Mouse (Mus musculus): Measurements from ENCODE around the gene Aagab. TPM values are rescaled to one million over a fixed set of nuclear protein-coding genes. Genes with fewer than 3 reads are reported as not detected.

Gene Aagab
- polyA plus RNA-seq, 1 experiment from 2014 or later: 27.5 TPM

GRCm38 (mm10) chr9:63650905-63651304 lies 48.4 kb downstream of the Aagab start:
- no peak overlapping the region for H3K4me2 ChIP-seq
- H3K9ac ChIP-seq: no peak overlapping the region
- H3K4me3 ChIP-seq: no peak overlapping the region
- H3K4me1 ChIP-seq: peaks cover 55% of the 10 kb centered on the region
- no peaks in the 10 kb centered on the region for H3K27me3 ChIP-seq
- peak overlapping the region; percentile 39 for H3K27ac ChIP-seq
- WGBS: 69% methylated on average over 14 of the region's 14 CpGs
- H3K36me3 ChIP-seq: peaks cover 39% of the 10 kb centered on the region
- H3K9me3 ChIP-seq: no peaks in the 10 kb centered on the region
- no peak for ATAC-seq (ENCODE audit: borderline replicate concordance, extremely low read depth, low FRiP score, low TSS enrichment)

GRCm38 (mm10) chr9:63651594-63651993 lies 49.1 kb downstream of the Aagab start:
- ATAC-seq (ENCODE audit: borderline replicate concordance, extremely low read depth, low FRiP score, low TSS enrichment): no peak
- peaks cover 62% of the 10 kb centered on the region for H3K4me1 ChIP-seq
- H3K4me3 ChIP-seq: no peak overlapping the region
- no peak overlapping the region for H3K9ac ChIP-seq
- 41% methylated on average over 11 of the region's 11 CpGs for WGBS
- H3K9me3 ChIP-seq: no peaks in the 10 kb centered on the region
- H3K4me2 ChIP-seq: no peak overlapping the region
- H3K36me3 ChIP-seq: peaks cover 39% of the 10 kb centered on the region
- no peaks in the 10 kb centered on the region for H3K27me3 ChIP-seq
- peak overlapping the region; percentile 39 for H3K27ac ChIP-seq

- Histone ChIP-seq H3K27ac (peak overlapping the region; percentile 50), H3K27me3 (no peaks in the 10 kb centered on the region), H3K9ac (no peak overlapping the region), H3K36me3 (peaks cover 35% of the 10 kb centered on the region), H3K9me3 (no peaks in the 10 kb centered on the region), H3K4me2 (no peak overlapping the region), H3K4me1 (peaks cover 75% of the 10 kb centered on the region), H3K4me3 (no peak overlapping the region)
- ATAC-seq (ENCODE audit: borderline replicate concordance, extremely low read depth, low FRiP score, low TSS enrichment): no peak; the same call in 1 of the 2 replicates
- 41% methylated on average over 7 of the region's 7 CpGs for WGBS
Measured at GRCm38 (mm10) chr9:63653666-63654065, 51.2 kb downstream of the Aagab start.

- no peak for ATAC-seq (ENCODE audit: borderline replicate concordance, extremely low read depth, low FRiP score, low TSS enrichment)
- 86% methylated on average over 8 of the region's 8 CpGs for WGBS
- H3K27ac ChIP-seq: no peak overlapping the region
- no peaks in the 10 kb centered on the region for H3K9me3 ChIP-seq
- H3K36me3 ChIP-seq: peaks cover 26% of the 10 kb centered on the region
- no peak overlapping the region for H3K4me3 ChIP-seq
- no peaks in the 10 kb centered on the region for H3K27me3 ChIP-seq
- no peak overlapping the region for H3K9ac ChIP-seq
- no peak overlapping the region for H3K4me2 ChIP-seq
- H3K4me1 ChIP-seq: peaks cover 82% of the 10 kb centered on the region
Measured at GRCm38 (mm10) chr9:63654575-63654974, 52.1 kb downstream of the Aagab start.

- no peak overlapping the region for H3K27ac ChIP-seq
- ATAC-seq (ENCODE audit: borderline replicate concordance, extremely low read depth, low FRiP score, low TSS enrichment): no peak
- WGBS: 43% methylated on average over 1 of the region's 1 CpGs
- no peak overlapping the region for H3K4me2 ChIP-seq
- no peak overlapping the region for H3K4me3 ChIP-seq
- H3K9ac ChIP-seq: no peak overlapping the region
- peaks cover 21% of the 10 kb centered on the region for H3K36me3 ChIP-seq
- H3K4me1 ChIP-seq: peaks cover 82% of the 10 kb centered on the region
- no peaks in the 10 kb centered on the region for H3K27me3 ChIP-seq
- no peaks in the 10 kb centered on the region for H3K9me3 ChIP-seq
Measured at GRCm38 (mm10) chr9:63655092-63655491, 52.6 kb downstream of the Aagab start.

GRCm38 (mm10) chr9:63657167-63657566 lies 54.7 kb downstream of the Aagab start:
- no peak overlapping the region for H3K9ac ChIP-seq
- ATAC-seq (ENCODE audit: borderline replicate concordance, extremely low read depth, low FRiP score, low TSS enrichment): no peak
- WGBS: 19% methylated on average over 4 of the region's 4 CpGs
- H3K27ac ChIP-seq: peak overlapping the region; percentile 51; the same call in 1 of the 2 replicates
- no peak overlapping the region for H3K4me2 ChIP-seq
- H3K27me3 ChIP-seq: no peaks in the 10 kb centered on the region
- H3K4me3 ChIP-seq: no peak overlapping the region
- peaks cover 64% of the 10 kb centered on the region for H3K4me1 ChIP-seq
- no peaks in the 10 kb centered on the region for H3K9me3 ChIP-seq
- H3K36me3 ChIP-seq: peaks cover 24% of the 10 kb centered on the region

- 88% methylated on average over 9 of the region's 9 CpGs for WGBS
- peaks cover 57% of the 10 kb centered on the region for H3K4me1 ChIP-seq
- ATAC-seq (ENCODE audit: borderline replicate concordance, extremely low read depth, low FRiP score, low TSS enrichment): no peak
Measured at GRCm38 (mm10) chr9:63658436-63658835, 56.0 kb downstream of the Aagab start.

GRCm38 (mm10) chr9:63658970-63659371 lies 56.5 kb downstream of the Aagab start:
- WGBS: 71% methylated on average over 5 of the region's 5 CpGs
- peaks cover 22% of the 10 kb centered on the region; the same call in 1 of the 2 replicates for H3K36me3 ChIP-seq
- H3K4me3 ChIP-seq: no peak overlapping the region
- peaks cover 55% of the 10 kb centered on the region for H3K4me1 ChIP-seq
- H3K9me3 ChIP-seq: no peaks in the 10 kb centered on the region
- no peak overlapping the region for H3K27ac ChIP-seq
- no peaks in the 10 kb centered on the region for H3K27me3 ChIP-seq
- H3K9ac ChIP-seq: no peak overlapping the region
- H3K4me2 ChIP-seq: no peak overlapping the region
- ATAC-seq (ENCODE audit: borderline replicate concordance, extremely low read depth, low FRiP score, low TSS enrichment): no peak

More at GRCm38 (mm10) chr9:63658436-63658835, 56.0 kb downstream of the Aagab start:
- Histone ChIP-seq H3K4me2 (no peak overlapping the region), H3K9me3 (no peaks in the 10 kb centered on the region), H3K27me3 (no peaks in the 10 kb centered on the region), H3K27ac (no peak overlapping the region), H3K9ac (no peak overlapping the region), H3K4me3 (no peak overlapping the region), H3K36me3 (peaks cover 18% of the 10 kb centered on the region; the same call in 1 of the 2 replicates)

GRCm38 (mm10) chr9:63660061-63660460 lies 57.6 kb downstream of the Aagab start:
- Histone ChIP-seq H3K27me3 (no peaks in the 10 kb centered on the region), H3K4me3 (no peak overlapping the region), H3K27ac (no peak overlapping the region), H3K9ac (no peak overlapping the region), H3K36me3 (peaks cover 22% of the 10 kb centered on the region; the same call in 1 of the 2 replicates), H3K4me2 (no peak overlapping the region), H3K4me1 (peaks cover 55% of the 10 kb centered on the region), H3K9me3 (no peaks in the 10 kb centered on the region)
- 90% methylated on average over 4 of the region's 4 CpGs for WGBS
- ATAC-seq (ENCODE audit: borderline replicate concordance, extremely low read depth, low FRiP score, low TSS enrichment): no peak

GRCm38 (mm10) chr9:63660691-63661090 lies 58.2 kb downstream of the Aagab start:
- H3K27me3 ChIP-seq: no peaks in the 10 kb centered on the region
- H3K9ac ChIP-seq: no peak overlapping the region
- H3K9me3 ChIP-seq: no peaks in the 10 kb centered on the region
- 91% methylated on average over 3 of the region's 3 CpGs for WGBS
- H3K4me2 ChIP-seq: no peak overlapping the region
- no peak overlapping the region for H3K27ac ChIP-seq
- no peak overlapping the region for H3K4me3 ChIP-seq
- peaks cover 55% of the 10 kb centered on the region for H3K4me1 ChIP-seq
- no peak for ATAC-seq (ENCODE audit: borderline replicate concordance, extremely low read depth, low FRiP score, low TSS enrichment)
- peaks cover 22% of the 10 kb centered on the region; the same call in 1 of the 2 replicates for H3K36me3 ChIP-seq

- 44% methylated on average over 7 of the region's 7 CpGs for WGBS
- Histone ChIP-seq H3K27ac (no peak overlapping the region), H3K4me3 (no peak overlapping the region), H3K36me3 (peaks cover 22% of the 10 kb centered on the region; the same call in 1 of the 2 replicates), H3K9me3 (no peaks in the 10 kb centered on the region), H3K27me3 (no peaks in the 10 kb centered on the region), H3K9ac (no peak overlapping the region), H3K4me1 (peaks cover 55% of the 10 kb centered on the region), H3K4me2 (no peak overlapping the region)
- ATAC-seq (ENCODE audit: borderline replicate concordance, extremely low read depth, low FRiP score, low TSS enrichment): no peak
Measured at GRCm38 (mm10) chr9:63662759-63663158, 60.3 kb downstream of the Aagab start.

GRCm38 (mm10) chr9:63663222-63663621 lies 60.8 kb downstream of the Aagab start:
- WGBS: 53% methylated on average over 10 of the region's 10 CpGs
- no peak overlapping the region for H3K4me3 ChIP-seq
- H3K4me1 ChIP-seq: peaks cover 58% of the 10 kb centered on the region
- H3K27me3 ChIP-seq: no peaks in the 10 kb centered on the region
- H3K27ac ChIP-seq: no peak overlapping the region
- ATAC-seq (ENCODE audit: borderline replicate concordance, extremely low read depth, low FRiP score, low TSS enrichment): no peak
- H3K9ac ChIP-seq: no peak overlapping the region
- no peaks in the 10 kb centered on the region for H3K9me3 ChIP-seq
- H3K4me2 ChIP-seq: no peak overlapping the region
- H3K36me3 ChIP-seq: peaks cover 22% of the 10 kb centered on the region; the same call in 1 of the 2 replicates

- WGBS: 73% methylated on average over 2 of the region's 2 CpGs
- no peaks in the 10 kb centered on the region for H3K9me3 ChIP-seq
- peak overlapping the region; percentile 72 for H3K27ac ChIP-seq
- no peak overlapping the region for H3K4me3 ChIP-seq
- no peak overlapping the region for H3K9ac ChIP-seq
- no peak for ATAC-seq (ENCODE audit: borderline replicate concordance, extremely low read depth, low FRiP score, low TSS enrichment)
- no peak overlapping the region for H3K4me2 ChIP-seq
- peaks cover 22% of the 10 kb centered on the region; the same call in 1 of the 2 replicates for H3K36me3 ChIP-seq
- peaks cover 62% of the 10 kb centered on the region for H3K4me1 ChIP-seq
- H3K27me3 ChIP-seq: no peaks in the 10 kb centered on the region
Measured at GRCm38 (mm10) chr9:63664300-63664745, 61.9 kb downstream of the Aagab start.
